Mouse (Mus musculus) cerebellum, postnatal 4 days (tissue): ENCODE measurements around the gene Usp25.

Experiments
- DNase-seq, 2 experiments: peaks; one replicate each; pipeline ENCODE4 v3.0.0; 2022; ENCODE audit warnings: low spot score in 2 of 2, mixed read lengths in 1 of 2

Usp25 gene

DNA sequence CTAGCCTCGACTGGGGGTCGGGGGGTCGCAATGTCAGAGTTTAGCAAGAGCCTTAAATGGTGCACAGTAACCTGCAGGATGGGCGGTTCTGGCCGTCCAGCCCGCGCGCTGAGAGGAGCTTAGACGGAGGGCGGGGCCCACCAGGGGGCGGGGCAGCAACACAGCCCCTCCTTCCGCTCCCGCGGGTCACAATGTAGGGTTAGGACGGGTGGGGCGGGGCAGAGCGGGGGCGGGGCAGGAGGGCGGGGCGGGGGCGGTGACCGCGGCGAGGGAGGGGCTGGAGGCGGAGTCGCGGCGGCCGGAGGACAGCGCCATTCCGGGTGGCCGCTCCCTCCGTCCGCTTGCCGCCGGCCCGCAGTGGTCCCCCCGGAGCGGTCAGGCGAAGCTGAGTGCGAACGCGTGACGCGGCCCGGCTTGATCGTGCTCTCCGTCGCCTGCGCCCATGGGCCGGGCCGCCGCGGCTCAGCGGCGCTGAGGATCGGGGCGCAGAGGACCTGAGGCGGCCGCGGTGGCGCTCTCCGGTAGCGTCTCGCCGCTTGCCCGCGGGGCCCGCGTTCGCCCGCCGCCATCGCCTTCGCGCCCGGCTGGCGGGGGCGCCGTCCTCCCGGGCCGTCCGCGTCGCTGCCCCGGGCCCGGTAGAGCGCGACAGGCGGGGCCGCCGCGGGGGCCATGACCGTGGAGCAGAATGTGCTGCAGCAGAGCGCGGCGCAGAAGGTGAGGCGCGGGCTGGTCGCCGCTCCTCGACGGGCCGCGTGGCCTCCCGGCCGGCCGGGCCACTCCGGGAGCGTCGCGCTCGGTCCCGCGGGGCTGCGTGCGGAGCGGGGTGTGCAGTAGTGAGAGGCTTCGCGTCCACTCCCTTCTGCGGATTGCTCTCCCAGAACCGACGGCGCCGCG is at the start of gene Usp25:
Gene Usp25, plus strand, starts transcription at position 280 of the 894 bp plus-strand sequence.
- DNase-seq: peak; percentile 62 to 79

DNA sequence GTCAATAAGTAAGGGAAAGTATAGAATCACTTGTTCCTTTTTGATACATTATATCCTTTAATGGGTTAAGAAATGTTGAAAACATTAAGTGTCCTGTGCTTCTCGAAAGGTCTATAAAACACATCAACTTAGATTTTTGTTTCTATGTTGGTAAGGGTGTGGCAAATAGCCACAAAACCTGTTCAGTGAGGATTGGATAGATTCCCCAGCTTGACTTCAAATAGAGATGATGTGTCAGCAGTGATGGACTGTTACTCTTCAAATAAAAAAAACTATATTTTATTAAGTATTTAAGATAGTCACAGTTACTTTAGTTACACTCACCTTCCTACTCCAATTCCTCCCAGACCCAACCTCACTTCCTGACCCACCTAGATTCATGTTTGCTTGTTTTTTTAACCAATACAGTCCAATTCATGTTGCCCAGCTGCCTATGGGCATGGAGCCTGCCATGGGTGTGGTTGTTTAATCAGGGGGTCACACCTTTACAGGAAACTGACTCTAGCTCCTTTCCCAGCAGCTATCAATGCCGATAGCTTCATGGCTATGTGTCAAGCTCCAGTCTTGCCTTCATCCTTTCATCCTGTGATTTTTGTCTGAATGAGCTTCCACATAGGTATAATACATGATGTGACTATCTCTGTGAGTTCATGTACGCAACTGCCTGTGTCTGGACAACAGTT is 45.8 kb upstream of the Usp25 start:
- DNase-seq: no peak

DNA sequence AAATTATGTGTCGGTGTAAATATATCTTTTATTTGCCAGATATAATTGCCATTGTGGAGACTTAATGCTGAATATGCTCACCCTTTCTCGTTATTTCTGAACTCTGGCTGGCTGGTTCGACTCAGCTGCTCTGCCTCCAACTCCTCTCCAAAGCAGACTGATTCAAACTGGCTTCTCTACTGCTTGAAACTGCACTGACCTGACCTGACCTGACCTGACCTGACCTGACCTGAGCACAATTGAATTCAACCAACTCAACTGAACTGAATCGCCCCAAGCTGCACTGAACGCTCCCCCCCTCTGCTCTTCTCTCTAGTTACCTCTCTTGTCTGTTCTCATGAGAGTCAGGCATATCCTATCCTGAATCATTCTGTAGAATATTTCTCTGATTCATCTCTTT is 42.3 kb upstream of the Usp25 start:
- no peak for DNase-seq

- no peak for DNase-seq
These were observed 36.6 kb upstream of the Usp25 start for GRCm38 (mm10) chr16:76976787-76977430.

- DNase-seq: no peak
These were observed 29.8 kb upstream of the Usp25 start for GRCm38 (mm10) chr16:76983696-76984095.

DNA sequence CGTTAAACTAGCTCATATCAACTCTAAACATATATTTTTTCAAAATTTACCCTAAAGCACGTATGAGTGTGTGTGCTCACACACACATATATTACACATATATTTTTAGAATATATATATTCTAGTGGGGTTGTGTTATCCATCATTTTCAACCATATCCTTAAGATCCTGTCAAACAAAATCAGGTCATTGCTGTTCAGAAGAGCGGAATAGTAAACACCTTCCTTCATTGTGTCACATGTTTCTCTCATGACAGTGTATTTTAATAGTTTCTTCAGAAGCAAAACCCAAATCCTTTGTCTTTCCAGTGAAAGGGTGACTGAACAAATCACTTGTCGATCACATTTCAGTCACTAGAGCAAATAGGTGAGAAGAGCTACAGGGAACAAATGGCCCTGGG is 25.8 kb upstream of the Usp25 start:
- no peak for DNase-seq

DNA sequence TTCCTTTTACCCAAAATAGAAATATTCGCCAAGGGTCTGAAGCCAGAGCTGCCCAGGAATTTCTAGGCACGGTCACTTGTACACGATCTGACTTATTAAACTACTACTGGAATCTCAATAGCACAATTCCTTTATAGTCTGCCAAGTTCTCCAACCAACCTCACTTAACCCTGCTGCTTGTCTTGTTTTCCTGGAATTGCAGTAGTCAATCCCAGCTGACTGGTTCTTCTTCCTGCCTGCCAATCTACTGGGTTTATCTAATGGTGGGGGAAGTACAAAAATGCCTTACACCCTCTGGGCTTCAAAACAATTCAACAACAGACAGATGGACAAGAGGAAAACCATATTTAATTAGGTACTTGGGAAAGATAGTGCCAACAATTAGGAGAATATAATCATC is 9.6 kb upstream of the Usp25 start:
- DNase-seq: no peak

DNA sequence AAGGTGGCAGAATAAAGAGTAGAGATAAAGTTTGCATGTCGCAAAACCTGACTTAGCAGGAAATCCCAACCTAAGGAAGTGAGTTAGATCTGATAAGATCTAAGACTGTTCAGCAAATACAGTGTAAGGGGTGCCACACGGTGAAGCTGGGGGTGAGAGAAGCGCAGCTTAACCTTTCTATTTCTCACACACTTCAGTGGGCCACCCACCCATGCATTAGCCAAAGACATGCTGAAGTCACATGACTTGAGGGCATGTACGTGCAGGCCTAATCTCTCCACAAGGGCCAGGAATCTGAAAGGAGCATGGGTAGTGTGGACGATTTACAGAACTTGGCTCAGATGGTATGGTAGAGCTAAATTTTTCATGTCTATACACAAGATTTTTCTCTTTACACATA is 4.3 kb upstream of the Usp25 start:
- no peak for DNase-seq

- no peak for DNase-seq
These were observed 1.1 kb downstream of the Usp25 start for GRCm38 (mm10) chr16:77014321-77015211.

DNA sequence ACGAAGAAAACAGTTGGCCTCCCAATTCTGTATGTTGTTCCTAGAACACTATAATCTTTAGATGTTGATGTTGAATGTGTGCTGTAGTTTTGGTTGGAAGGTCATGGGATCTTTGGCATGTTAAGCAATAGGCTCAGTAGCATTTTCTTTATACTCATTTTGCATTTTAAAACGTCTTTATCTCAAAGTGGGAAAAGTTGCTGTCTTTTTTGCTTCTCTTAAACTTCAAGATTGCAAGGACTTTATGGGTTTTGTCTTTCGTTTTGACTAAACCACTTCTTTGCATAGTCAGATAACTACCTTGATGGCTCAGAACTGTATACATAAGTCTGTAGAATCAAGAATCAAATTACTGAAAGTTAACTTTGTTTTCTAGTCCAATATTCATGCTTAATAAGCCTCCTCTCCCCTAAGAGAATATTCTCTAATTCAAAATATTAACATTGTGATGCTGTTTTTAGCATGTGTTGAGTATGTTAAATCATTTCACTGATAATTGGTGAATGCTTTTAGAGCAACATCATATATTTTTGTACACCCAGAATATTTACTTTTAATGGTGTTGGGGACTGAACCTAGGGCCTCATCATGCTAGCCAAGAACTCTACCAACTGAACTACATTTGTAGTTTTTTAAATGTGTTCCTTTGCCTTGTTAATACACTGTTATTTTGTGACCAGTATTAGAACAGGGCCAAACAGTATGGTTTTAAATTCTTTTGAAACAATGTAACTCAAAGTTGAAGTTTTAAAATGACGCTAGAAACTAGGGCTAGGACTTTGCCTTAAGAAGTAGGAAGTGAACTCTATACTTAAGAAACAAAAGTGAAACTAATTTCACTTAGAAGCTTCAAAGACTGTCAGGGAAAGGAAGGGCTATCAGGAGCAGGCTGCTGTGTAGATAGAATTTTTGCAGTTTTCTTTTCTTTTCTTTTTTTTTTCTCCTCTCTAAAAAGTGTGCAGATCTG is 2.2 kb downstream of the Usp25 start:
- no peak for DNase-seq

DNA sequence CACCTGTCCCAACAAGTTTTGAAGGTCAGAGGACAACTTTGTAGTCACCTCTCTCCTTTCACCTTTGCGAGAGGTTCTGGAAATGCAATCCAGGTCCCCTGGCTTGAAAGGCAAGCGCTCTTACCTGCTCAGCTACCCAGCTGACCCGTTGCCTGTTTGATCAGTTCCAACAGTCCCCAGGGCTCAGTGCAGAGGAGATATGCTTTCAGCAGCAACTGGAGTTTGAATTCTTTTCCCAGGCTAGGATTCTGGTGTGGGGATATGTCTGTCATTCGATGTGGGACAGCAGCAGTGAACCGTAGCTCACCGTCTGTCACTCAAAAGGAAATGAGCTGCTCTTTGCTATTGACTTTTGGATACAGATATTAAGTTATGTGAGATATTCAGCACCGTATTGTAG is 4.4 kb downstream of the Usp25 start:
- DNase-seq: no peak

- no peak for DNase-seq
These were observed 6.7 kb downstream of the Usp25 start for GRCm38 (mm10) chr16:77020190-77020589.

DNA sequence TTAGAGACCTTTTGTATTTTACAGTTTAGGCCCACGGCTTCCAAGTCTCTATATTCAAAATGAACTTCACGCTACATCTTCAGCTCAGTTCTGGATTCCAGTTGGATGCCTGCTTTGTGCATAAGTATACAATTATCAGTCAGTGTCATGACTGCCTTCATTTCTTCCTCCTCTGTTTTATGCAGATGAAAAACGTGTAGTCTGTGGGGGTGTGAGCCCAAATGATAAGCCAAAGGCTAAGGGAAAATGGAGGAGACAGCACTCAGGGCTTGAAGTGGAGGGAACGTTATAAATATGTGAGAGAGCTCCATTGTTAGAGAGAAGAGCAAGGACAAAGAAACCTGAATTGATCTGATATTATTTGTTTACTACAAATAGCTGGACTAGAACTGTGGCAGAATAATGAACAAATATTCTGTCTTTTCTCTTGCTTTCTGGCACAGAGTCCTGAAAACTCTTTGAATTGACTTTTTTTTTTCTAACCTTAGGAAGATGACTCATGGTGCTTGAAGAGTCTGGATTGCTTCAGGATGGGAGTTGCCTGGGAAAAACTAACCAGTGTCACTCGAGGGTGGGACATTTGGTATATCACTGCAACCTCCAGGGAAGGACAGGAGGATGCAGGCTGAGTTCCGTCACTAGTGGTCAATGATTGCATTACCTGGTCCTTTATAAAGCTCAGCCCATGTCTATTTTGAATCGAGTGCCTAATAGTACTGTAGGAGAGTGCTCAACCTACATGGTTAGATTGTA is 10.3 kb downstream of the Usp25 start:
- no peak for DNase-seq

DNA sequence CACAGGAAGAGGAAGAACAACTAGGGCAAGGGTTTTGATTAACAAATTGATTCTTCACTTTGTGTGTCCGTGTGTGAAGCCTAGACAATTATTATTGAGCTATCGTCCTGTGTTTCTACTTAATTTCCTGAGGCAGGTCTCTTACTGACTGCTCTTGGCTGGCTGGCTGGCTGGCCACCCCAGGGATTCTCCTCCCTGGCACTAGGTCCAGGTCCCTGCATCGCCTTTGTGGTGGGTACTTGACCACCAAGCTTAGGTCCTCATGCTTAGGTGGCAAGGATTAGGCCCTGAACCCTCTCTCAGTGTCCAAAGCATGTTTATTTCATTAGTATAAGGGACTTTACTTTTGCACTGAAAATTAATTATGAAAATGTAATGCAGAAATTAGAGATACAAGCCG is 12.6 kb downstream of the Usp25 start:
- no peak for DNase-seq

- no peak for DNase-seq
These were observed 13.4 kb downstream of the Usp25 start for GRCm38 (mm10) chr16:77026933-77027332.

DNA sequence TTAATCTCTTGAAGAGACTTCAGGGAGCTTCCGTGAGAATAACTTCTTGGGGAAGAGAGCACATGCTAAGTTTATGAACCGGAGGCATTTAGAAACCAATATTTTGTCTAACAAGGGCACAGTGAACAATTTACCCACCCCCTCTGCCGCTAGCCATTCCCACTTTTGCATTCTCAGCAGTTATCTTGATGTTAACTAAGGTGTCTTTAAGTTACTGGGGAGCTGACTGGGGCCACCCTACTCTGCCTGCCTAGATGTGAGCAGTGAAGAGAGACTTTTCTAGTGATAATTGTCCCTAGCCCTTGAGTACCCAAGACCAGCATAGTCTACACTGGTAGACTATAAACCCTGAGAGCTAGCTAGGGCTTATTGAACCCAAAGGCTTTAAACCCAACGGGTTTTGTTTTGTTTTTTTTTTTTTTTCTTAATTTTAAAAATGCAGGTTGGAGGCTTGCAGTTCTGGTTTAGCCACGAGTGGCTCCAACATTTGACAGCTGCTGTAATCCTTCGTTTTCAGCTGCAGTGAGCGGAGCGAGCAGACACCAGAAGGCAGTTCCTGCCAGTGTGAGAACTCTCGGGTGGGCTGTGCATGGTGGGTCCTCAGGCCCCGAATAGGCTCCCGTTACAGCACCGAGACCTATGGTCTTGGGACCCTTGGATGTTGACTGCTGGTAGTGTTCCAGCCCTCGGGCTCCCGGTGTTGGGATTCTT is 14.6 kb downstream of the Usp25 start:
- DNase-seq: no peak

- DNase-seq: peak in 1 of 2 experiments; percentile 37
These were observed 15.3 kb downstream of the Usp25 start for GRCm38 (mm10) chr16:77028687-77029417.

GRCm38 (mm10) chr16:77030435-77030834 is 16.9 kb downstream of the Usp25 start:
- DNase-seq: no peak
